Mouse (Mus musculus) spleen, adult 2 months (tissue): Measurements from ENCODE around the gene Tpcn1.

ENCODE experiments used
- CTCF ChIP-seq: fragments of 200-500 bp; IDR thresholded peaks from 2 replicates; pipeline ENCODE4 v1.5.1; 2011; ENCODE audit warnings: mild to moderate bottlenecking, inconsistent platforms; ENCODE audit not compliant: insufficient read depth, insufficient read length, insufficient replicate concordance; ENCODE audit errors: extremely low read depth
- POLR2A ChIP-seq: fragments of 200-500 bp; IDR thresholded peaks from 2 replicates; pipeline ENCODE4 v1.6.1; 2011; ENCODE audit warnings: low read depth, low read length, inconsistent platforms

DNA sequence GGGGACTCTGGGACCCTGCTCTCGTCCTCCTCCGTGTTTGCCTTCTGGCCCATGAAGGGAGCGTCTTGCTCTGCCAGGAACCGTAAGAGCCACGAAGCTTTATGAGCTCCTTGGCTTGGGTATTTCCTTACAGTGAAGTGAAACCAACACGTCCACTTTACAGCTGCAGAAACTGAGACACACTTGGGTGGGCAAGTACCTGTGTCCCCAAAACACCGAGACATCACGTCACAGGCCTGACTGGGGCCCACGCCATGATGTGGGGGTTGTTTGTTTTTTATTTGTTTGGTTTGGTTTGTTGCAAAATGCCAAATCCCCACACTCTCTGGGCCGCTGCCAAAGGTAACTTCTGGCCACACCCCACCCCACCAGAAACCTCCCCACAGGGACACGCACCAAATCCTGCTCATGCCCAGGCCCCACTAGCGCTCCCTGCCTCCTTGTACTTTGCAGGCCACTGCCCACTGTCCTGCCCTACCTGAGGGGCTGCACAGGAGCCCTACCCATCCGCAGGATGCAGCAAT lies 92.7 kb downstream of the Tpcn1 start:
- TF ChIP-seq CTCF: no peak
- TF ChIP-seq POLR2A: no peak
